Mouse (Mus musculus) liver, adult (tissue): Measurements from ENCODE around the gene Rtl5.

Experiments used
- GATA4 ChIP-seq: IDR thresholded peaks from 2 replicates; pipeline ENCODE4 v1.6.1; 2014; ENCODE audit warnings: mild to moderate bottlenecking, low read length; ENCODE audit not compliant: insufficient replicate concordance

Gene Rtl5

DNA sequence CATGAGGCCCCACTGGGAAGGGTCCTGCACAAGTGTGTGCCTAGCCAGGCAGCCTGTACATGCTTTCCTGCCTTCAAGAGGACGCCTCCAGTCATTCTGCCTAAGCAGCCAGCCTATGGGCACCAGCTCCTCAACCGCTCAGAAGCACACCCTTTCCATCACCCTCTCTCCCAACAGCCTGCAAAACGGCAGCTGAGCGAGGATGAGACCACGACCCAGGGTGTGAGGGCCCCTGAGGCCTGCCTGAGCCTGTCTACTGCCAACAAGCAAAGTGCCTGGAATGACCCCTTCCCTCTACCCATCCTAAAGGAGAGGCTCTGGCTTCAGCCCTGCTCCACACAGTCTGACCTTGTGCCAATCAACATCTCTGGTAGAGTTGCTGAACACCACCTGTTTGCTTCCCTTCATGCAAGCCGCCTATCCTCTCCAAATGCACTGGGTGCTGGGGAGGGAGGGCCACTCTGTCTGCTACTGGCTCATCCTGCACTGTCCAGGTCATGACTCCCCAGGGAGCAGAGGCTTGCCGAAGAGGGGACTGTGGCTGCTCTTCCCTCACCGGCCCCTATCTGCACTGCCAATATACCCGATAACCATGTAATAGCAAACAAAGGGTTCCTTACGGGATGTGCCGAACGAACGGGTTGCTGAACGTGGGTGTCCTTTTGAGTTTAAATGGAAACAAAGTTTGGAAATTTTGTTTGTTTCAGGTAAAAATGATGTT lies 2.7 kb upstream of the Rtl5 start:
- TF ChIP-seq GATA4, result no peak

DNA sequence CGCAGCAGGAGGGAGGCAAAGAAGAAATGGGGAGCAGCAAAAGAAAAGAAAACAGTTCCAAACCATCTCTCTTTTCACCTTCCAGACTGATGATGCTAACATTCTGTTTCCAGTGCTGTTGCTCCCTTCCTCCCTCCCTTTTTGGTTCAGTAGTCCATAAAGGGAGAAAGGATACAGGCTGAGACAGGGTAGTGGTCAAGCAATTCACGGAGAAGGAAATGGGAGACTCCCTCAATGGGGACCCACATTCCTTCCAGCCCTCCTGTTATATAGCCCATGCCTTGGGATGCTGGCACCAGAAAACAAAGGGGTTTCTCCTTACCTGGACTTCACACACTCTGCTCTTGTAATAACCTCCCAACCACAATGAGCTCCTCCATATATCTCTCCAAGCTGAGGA lies 413 bp upstream of the Rtl5 start:
- TF ChIP-seq GATA4, result no peak

DNA sequence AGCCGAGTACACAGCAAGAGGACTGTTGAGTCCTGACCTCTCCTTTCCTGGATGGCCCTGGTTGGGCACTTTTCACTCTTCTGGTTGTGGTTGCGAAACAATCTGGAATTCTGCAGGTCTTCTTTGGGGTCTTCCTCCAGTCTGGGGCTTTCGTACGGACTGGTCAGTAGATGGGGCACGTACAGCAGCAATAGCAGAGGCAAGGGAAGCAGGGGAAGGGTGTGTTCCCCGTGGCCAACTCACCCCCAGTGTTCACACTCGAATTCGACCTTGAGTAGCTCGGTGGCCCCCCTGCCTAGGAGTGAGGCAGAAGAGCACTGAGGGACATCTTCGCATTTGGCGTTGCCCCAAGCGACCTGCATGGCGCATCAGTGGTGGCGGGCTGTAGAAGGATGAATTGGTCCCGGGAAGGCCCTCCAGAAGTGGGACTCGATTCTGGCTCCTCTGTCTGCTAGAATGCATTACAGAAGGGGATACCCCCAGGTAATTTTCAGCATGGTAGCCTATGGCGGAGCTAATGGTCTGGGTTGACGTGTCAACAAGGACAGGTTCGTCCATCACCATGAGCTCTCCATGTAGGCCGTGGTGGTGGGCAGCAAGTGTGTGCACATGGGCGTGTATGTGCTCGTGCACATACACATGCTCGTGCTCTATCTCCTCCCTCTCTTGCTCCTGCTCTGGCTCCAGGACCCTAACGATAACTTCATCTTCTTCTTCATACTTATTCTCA lies 2.1 kb downstream of the Rtl5 start:
- TF ChIP-seq GATA4, result no peak

GRCm38 (mm10) chrX:102067118-102067517 lies 4.0 kb downstream of the Rtl5 start:
- no peak for TF ChIP-seq GATA4

DNA sequence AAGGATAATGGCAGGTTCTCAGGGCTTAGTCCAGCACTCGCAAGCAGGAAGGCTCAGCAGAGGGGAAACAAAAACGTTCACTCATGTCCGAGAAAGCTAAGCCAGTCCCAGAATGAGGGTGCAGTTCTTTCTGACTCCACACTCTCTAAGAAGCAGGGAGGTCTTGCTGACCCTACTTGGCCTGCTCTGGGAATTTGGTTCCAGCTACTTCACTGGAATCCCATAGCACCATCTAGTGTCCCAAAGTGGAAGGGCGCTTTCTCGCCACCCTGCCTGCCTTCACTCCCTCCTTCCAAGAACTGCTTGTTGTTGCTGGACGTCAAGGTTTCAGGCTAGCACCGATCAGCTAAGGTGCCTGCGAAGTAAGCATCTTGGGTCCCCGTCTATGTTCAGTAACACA lies 5.0 kb downstream of the Rtl5 start:
- no peak for TF ChIP-seq GATA4

DNA sequence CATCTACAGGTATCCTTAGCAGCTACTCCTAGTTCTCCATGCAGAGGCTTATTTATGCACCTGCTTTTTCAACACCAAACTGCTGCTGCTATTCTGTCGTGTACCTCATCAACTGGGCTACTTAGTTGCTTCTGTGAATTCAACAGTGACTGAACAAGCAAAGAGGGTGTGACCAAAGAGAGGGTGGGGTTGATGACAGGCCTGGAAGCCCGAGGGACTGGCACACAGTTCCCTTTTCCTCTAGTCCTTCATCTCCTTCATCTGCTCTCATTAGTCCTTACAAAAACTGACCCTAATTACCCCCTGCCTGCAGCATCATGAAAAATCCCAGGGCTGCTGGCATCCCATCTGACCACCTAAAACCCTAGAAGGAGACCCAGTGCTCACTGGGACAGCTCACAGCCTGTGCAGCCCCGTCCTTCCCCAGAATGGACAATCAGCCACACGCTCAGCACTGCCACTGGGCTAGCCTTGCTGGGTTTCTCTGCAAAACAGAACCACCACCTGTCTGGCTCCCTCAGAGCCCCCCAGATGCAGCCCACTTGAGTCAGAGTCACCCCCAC lies 5.8 kb downstream of the Rtl5 start:
- TF ChIP-seq GATA4, result no peak

- TF ChIP-seq GATA4, result no peak
Observed at GRCm38 (mm10) chrX:102064062-102064461, 7.0 kb downstream of the Rtl5 start.

- TF ChIP-seq GATA4, result no peak
Observed at GRCm38 (mm10) chrX:102060891-102061290, 10.2 kb downstream of the Rtl5 start.

DNA sequence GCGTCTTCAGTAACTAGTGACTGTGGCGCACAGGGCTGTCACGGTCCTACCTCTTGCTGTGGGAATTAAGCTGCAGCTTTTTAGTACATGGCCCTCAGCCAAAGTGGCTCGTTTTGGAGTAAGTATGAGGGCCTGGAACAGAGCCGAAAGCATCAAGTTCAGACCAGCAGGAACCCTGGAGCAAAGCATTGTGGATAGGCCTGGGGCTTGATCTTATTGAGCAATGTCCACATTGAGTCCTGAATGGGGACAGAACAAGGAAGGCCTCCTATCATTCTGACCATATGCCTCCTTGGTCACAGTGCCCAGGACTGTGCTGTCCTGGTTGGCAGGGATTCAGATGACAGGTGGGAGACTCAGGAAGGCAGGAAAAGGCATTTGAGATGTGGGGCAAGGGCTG lies 10.9 kb downstream of the Rtl5 start:
- TF ChIP-seq GATA4, result no peak

DNA sequence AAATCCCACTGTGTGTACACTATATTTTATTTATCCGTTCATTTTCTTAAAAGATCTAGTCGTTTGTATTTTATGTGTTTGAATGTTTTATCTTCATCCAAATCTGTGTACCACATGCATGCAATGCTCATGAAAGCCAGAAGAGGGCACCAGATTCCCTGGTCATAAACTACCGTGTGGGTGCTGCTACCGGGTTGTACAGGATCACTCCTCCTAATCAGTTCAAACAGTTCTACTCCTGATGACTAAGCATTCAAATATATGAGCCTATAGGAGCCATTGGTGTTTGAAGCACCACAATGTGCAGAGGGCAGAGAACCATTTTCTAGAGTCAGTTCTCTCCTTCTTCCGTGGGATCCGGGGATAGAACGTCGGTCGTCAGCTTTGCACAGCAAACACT lies 11.7 kb downstream of the Rtl5 start:
- no peak for TF ChIP-seq GATA4

- TF ChIP-seq GATA4, result no peak
Observed at GRCm38 (mm10) chrX:102054009-102054408, 17.1 kb downstream of the Rtl5 start.

- no peak for TF ChIP-seq GATA4
Observed at GRCm38 (mm10) chrX:102053371-102053770, 17.7 kb downstream of the Rtl5 start.

- no peak for TF ChIP-seq GATA4
Observed at GRCm38 (mm10) chrX:102051225-102051624, 19.9 kb downstream of the Rtl5 start.

DNA sequence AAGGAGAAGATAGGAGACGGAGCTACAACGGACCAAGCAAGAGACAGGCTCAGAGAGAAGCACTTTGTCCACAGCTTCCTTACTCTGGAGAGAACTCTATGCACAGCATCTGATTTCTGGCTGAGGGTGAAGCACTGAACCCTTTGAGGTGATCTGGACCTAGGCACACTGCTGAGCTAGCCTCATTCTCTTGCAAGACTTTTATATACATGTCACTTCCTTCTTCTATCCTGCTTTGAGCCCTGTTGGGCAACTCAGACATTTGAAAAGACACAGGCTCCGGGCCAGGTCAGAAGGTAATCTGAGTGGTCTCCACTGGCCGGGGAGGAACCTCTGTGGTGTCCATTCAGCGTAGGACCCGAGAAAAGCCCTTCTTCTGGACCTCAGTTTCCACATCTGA lies 20.6 kb downstream of the Rtl5 start:
- no peak for TF ChIP-seq GATA4

- TF ChIP-seq GATA4, result no peak
Observed at GRCm38 (mm10) chrX:102042386-102042785, 28.7 kb downstream of the Rtl5 start.

GRCm38 (mm10) chrX:102041562-102041961 lies 29.5 kb downstream of the Rtl5 start:
- no peak for TF ChIP-seq GATA4
